Mouse (Mus musculus): ENCODE measurements around the gene 1110051M20Rik. TPM values are rescaled to one million over a fixed set of nuclear protein-coding genes. Genes with fewer than 3 reads are reported as not detected.
A peak's percentile ranks its signal among the peaks of the same experiment; 100 is the strongest.

1110051M20Rik gene
- polyA plus RNA-seq, 1 experiment from 2014 or later: 68.9 TPM

GRCm38 (mm10) chr2:91301836-91302235, 142.7 kb downstream of the 1110051M20Rik start:
- ATAC-seq (ENCODE audit: low FRiP score, low TSS enrichment): no peak
- no peak overlapping the region for H3K4me3 ChIP-seq (ENCODE audit: low read length)
- 80% methylated on average over 2 of the region's 2 CpGs for WGBS
- H3K36me3 ChIP-seq (ENCODE audit: insufficient read depth, low read length): no peaks in the 10 kb centered on the region
- H3K9me3 ChIP-seq (ENCODE audit: low read length): no peaks in the 10 kb centered on the region
- H3K9ac ChIP-seq (replicated peaks; ENCODE audit: low read length): no peak overlapping the region
- H3K27me3 ChIP-seq (ENCODE audit: insufficient read depth, low read length): no peaks in the 10 kb centered on the region
- no peak overlapping the region for H3K4me2 ChIP-seq (replicated peaks; ENCODE audit: low read depth, low read length)
- H3K4me1 ChIP-seq (ENCODE audit: insufficient read depth, low read length): no peaks in the 10 kb centered on the region
- no peak overlapping the region for H3K27ac ChIP-seq (ENCODE audit: low read length)

- Histone ChIP-seq H3K9me3 (ENCODE audit: low read length) (no peaks in the 10 kb centered on the region), H3K4me1 (ENCODE audit: insufficient read depth, low read length) (no peaks in the 10 kb centered on the region), H3K27ac (ENCODE audit: low read length) (no peak overlapping the region), H3K4me3 (ENCODE audit: low read length) (no peak overlapping the region), H3K27me3 (ENCODE audit: insufficient read depth, low read length) (no peaks in the 10 kb centered on the region), H3K36me3 (ENCODE audit: insufficient read depth, low read length) (no peaks in the 10 kb centered on the region), H3K4me2 (replicated peaks; ENCODE audit: low read depth, low read length) (no peak overlapping the region), H3K9ac (replicated peaks; ENCODE audit: low read length) (no peak overlapping the region)
- no peak for ATAC-seq (ENCODE audit: low FRiP score, low TSS enrichment)
- WGBS: 87% methylated on average over 2 of the region's 2 CpGs
Measured at GRCm38 (mm10) chr2:91300784-91301183, 143.7 kb downstream of the 1110051M20Rik start.

DNA sequence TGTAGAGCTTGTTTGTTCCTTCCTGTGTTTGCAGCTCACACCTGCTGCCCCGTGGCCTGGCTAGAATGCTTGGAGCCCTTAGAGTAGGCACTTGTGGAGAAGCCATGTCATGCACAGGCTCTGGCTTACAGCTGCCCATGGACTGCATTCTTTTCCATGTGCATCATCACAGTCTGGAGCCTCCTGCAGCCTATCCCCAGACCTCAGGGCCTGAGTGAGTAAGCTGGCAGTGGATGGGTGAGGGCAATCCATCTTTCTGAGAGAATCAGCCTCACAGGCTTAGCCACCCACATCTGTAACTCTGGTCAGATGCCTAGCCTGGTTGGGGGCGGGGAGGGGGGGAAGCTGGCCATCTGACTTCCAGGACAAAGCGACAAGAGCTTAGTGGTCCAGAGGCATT, 145.3 kb downstream of the 1110051M20Rik start:
- ATAC-seq (ENCODE audit: low FRiP score, low TSS enrichment): peak; percentile 54; the same call in 1 of the 2 replicates
- no peaks in the 10 kb centered on the region for H3K36me3 ChIP-seq (ENCODE audit: insufficient read depth, low read length)
- H3K9me3 ChIP-seq (ENCODE audit: low read length): no peaks in the 10 kb centered on the region
- WGBS: 77% methylated on average over 3 of the region's 3 CpGs
- no peak overlapping the region for H3K4me2 ChIP-seq (replicated peaks; ENCODE audit: low read depth, low read length)
- no peaks in the 10 kb centered on the region for H3K27me3 ChIP-seq (ENCODE audit: insufficient read depth, low read length)
- no peak overlapping the region for H3K4me3 ChIP-seq (ENCODE audit: low read length)
- no peak overlapping the region for H3K9ac ChIP-seq (replicated peaks; ENCODE audit: low read length)
- no peaks in the 10 kb centered on the region for H3K4me1 ChIP-seq (ENCODE audit: insufficient read depth, low read length)
- no peak overlapping the region for H3K27ac ChIP-seq (ENCODE audit: low read length)

DNA sequence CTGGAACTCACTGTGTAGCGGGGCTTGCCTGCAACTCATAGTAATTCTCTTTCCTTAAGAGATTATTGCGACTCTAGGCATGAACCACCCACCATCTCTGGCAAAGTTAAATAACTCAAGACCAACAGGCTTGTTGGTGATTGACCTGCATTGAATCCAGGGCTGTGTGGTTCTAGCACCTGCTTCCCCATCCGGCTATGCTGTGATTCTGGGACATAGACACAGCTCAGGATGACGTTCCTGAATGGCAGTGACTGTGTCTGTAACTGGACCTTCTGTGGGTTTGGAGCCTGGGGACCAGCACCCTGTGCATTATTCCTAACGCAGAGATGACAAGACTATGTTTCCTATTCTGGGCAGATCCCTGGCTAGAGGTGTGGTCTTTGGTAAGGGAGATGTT, 148.6 kb downstream of the 1110051M20Rik start:
- no peak overlapping the region for H3K4me3 ChIP-seq (ENCODE audit: low read length)
- peaks cover 9% of the 10 kb centered on the region; the same call in 1 of the 2 replicates for H3K4me1 ChIP-seq (ENCODE audit: insufficient read depth, low read length)
- H3K27me3 ChIP-seq (ENCODE audit: insufficient read depth, low read length): no peaks in the 10 kb centered on the region
- WGBS: 92% methylated on average over 5 of the region's 5 CpGs
- ATAC-seq (ENCODE audit: low FRiP score, low TSS enrichment): no peak
- no peak overlapping the region for H3K4me2 ChIP-seq (replicated peaks; ENCODE audit: low read depth, low read length)
- no peaks in the 10 kb centered on the region for H3K36me3 ChIP-seq (ENCODE audit: insufficient read depth, low read length)
- no peak overlapping the region for H3K27ac ChIP-seq (ENCODE audit: low read length)
- no peak overlapping the region for H3K9ac ChIP-seq (replicated peaks; ENCODE audit: low read length)
- H3K9me3 ChIP-seq (ENCODE audit: low read length): no peaks in the 10 kb centered on the region

- no peak overlapping the region for H3K4me2 ChIP-seq (replicated peaks; ENCODE audit: low read depth, low read length)
- no peak overlapping the region for H3K27ac ChIP-seq (ENCODE audit: low read length)
- no peaks in the 10 kb centered on the region for H3K27me3 ChIP-seq (ENCODE audit: insufficient read depth, low read length)
- H3K36me3 ChIP-seq (ENCODE audit: insufficient read depth, low read length): no peaks in the 10 kb centered on the region
- ATAC-seq (ENCODE audit: low FRiP score, low TSS enrichment): no peak
- H3K9me3 ChIP-seq (ENCODE audit: low read length): no peaks in the 10 kb centered on the region
- H3K4me3 ChIP-seq (ENCODE audit: low read length): no peak overlapping the region
- H3K4me1 ChIP-seq (ENCODE audit: insufficient read depth, low read length): peaks cover 9% of the 10 kb centered on the region; the same call in 1 of the 2 replicates
- H3K9ac ChIP-seq (replicated peaks; ENCODE audit: low read length): no peak overlapping the region
- WGBS: 87% methylated on average over 3 of the region's 3 CpGs
Measured at GRCm38 (mm10) chr2:91294226-91294625, 150.3 kb downstream of the 1110051M20Rik start.

DNA sequence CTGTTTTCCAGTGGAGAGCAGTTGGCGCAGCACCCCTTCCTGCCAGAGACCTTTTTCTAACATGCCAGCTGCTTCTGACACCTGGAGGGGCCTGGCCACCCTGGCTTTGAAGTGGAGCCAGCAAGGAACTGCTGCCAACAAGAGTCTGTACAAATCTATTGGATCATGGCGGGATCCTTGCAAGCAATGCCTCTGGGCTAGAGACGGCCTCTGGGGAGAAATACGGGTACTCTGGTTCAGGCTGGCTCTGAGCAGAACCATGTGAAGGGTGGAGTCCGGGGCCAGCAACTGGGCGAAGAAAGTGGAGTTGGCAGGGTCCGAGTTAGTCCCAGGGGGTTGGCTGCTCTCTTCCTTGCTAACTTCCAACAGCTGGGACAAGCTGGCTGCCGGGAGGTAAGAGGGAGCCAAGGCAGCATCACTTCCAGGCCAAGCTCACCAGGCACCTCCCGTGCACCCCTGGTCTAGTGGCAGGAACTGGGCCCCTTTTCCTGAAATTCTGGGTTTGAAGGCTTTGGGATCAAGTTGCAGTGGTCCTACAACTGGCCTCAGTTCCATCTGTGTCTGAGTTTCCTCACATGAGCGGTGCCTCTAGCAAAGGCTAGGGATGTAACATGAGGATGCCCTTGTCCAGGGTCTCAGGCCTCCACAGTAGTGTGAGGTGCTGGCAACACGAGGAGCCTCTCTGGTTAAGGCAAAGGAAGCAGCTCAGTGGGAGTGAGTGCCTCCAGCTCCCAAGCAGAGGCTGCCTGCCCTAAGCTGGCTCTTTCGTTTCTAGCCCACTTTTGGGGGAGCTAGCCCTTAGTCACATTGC, 153.1 kb downstream of the 1110051M20Rik start:
- H3K9ac ChIP-seq (replicated peaks; ENCODE audit: low read length): no peak overlapping the region
- no peaks in the 10 kb centered on the region for H3K27me3 ChIP-seq (ENCODE audit: insufficient read depth, low read length)
- 61% methylated on average over 12 of the region's 12 CpGs for WGBS
- peaks cover 9% of the 10 kb centered on the region; the same call in 1 of the 2 replicates for H3K4me1 ChIP-seq (ENCODE audit: insufficient read depth, low read length)
- H3K4me2 ChIP-seq (replicated peaks; ENCODE audit: low read depth, low read length): no peak overlapping the region
- H3K4me3 ChIP-seq (ENCODE audit: low read length): no peak overlapping the region
- H3K36me3 ChIP-seq (ENCODE audit: insufficient read depth, low read length): no peaks in the 10 kb centered on the region
- H3K27ac ChIP-seq (ENCODE audit: low read length): no peak overlapping the region
- no peaks in the 10 kb centered on the region for H3K9me3 ChIP-seq (ENCODE audit: low read length)
- no peak for ATAC-seq (ENCODE audit: low FRiP score, low TSS enrichment)

DNA sequence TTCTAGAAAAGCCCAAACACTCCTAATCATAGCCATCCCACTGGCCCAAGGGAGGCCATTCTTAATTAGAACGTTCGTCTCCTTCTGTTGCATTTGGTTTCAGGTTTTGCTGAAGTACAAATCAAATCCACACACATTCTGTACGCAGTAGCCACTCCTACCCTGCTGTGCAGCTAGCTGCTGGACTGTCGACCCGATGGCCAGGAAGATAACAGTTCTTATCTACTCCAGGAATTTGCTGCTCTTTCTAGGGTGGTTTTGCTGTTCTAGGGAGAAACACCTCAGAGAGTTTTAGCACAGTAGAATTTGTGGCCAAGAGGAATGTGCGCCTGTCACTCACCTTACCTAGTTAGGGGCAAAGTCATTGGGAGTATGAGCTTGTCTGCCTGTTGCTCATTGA, 156.9 kb downstream of the 1110051M20Rik start:
- no peak for ATAC-seq (ENCODE audit: low FRiP score, low TSS enrichment)
- Histone ChIP-seq H3K4me2 (replicated peaks; ENCODE audit: low read depth, low read length) (no peak overlapping the region), H3K9ac (replicated peaks; ENCODE audit: low read length) (no peak overlapping the region), H3K4me1 (ENCODE audit: insufficient read depth, low read length) (peaks cover 9% of the 10 kb centered on the region; the same call in 1 of the 2 replicates), H3K4me3 (ENCODE audit: low read length) (no peak overlapping the region), H3K27me3 (ENCODE audit: insufficient read depth, low read length) (no peaks in the 10 kb centered on the region), H3K9me3 (ENCODE audit: low read length) (no peaks in the 10 kb centered on the region), H3K36me3 (ENCODE audit: insufficient read depth, low read length) (no peaks in the 10 kb centered on the region), H3K27ac (ENCODE audit: low read length) (no peak overlapping the region)
- 68% methylated on average over 6 of the region's 6 CpGs for WGBS

DNA sequence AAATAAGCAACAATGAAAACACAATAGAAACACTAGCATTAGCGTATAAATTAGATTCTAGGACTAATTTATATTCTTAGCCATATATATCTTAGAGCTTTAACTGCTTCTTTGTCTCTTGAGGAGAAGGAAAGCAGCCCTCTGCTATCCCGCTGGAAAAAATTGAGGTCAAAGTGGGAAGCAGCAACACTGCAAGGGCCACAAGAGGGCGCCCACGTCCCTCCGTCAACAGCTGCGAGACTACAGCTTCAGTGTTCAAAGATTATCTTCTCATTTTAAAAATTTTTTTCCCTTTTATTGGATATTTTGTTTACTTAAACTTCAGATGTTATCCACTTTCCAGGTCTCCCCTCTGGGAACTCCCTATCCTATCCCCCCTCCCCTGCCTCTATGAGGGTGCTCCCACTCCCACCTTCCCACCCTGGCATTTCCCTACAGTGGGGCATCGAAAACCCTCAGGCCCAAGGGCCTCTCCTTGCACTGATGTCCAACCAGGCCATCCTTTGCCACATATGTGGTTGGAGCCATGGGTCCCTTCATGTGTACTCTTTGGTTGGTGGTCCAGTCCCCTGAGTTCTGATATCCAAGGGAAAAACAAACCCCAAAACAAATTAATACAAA, 158.5 kb downstream of the 1110051M20Rik start:
- no peak overlapping the region for H3K9ac ChIP-seq (replicated peaks; ENCODE audit: low read length)
- H3K4me3 ChIP-seq (ENCODE audit: low read length): no peak overlapping the region
- H3K9me3 ChIP-seq (ENCODE audit: low read length): no peaks in the 10 kb centered on the region
- 15% methylated on average over 7 of the region's 7 CpGs for WGBS
- H3K27ac ChIP-seq (ENCODE audit: low read length): no peak overlapping the region
- H3K27me3 ChIP-seq (ENCODE audit: insufficient read depth, low read length): no peaks in the 10 kb centered on the region
- no peaks in the 10 kb centered on the region for H3K36me3 ChIP-seq (ENCODE audit: insufficient read depth, low read length)
- no peak overlapping the region for H3K4me2 ChIP-seq (replicated peaks; ENCODE audit: low read depth, low read length)
- no peak for ATAC-seq (ENCODE audit: low FRiP score, low TSS enrichment)
- peaks cover 5% of the 10 kb centered on the region; the same call in 1 of the 2 replicates for H3K4me1 ChIP-seq (ENCODE audit: insufficient read depth, low read length)

DNA sequence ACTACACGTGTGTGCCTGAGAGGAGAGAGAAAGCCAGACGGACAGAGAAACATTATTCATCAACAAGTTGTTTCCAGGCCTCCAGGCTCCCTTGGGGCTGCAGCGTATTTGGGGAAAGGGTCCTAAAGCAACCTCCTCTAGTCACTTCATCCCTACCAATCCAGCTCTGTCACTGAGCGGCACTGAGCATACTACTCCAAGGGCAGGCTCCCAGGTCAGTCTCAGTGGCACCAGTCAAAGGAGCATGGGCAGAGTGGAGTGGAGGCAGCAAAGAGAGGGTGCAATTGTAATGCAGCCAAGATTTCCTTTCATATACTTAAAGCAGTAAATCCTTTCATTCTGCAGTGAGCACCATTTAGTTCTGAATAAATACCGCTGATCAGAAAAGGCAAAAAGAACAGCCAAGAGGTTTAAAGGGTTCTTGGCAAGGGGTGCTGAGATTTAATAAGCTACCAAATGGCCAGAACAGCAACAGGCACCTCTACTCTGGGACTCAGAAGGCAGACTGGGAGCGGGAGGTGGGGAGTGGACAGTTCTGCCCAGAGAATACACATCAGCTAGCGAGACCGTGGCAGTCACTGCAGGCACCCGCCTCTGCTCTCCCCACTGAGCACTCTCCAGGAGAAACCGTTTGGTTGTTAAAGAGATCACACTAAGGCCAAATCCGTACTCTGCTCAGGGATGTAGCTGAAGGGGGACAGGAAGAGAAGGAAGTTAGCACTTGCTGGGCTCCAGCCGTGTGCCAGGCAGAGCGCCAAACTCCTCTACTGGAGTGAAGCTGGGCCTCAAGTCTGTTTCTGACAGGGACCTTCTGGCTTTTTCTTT, 159.9 kb downstream of the 1110051M20Rik start:
- WGBS: 59% methylated on average over 13 of the region's 13 CpGs
- no peaks in the 10 kb centered on the region for H3K27me3 ChIP-seq (ENCODE audit: insufficient read depth, low read length)
- ATAC-seq (ENCODE audit: low FRiP score, low TSS enrichment): no peak
- no peaks in the 10 kb centered on the region for H3K9me3 ChIP-seq (ENCODE audit: low read length)
- no peak overlapping the region for H3K27ac ChIP-seq (ENCODE audit: low read length)
- no peak overlapping the region for H3K9ac ChIP-seq (replicated peaks; ENCODE audit: low read length)
- no peaks in the 10 kb centered on the region for H3K36me3 ChIP-seq (ENCODE audit: insufficient read depth, low read length)
- H3K4me1 ChIP-seq (ENCODE audit: insufficient read depth, low read length): peaks cover 5% of the 10 kb centered on the region; the same call in 1 of the 2 replicates
- no peak overlapping the region for H3K4me3 ChIP-seq (ENCODE audit: low read length)
- no peak overlapping the region for H3K4me2 ChIP-seq (replicated peaks; ENCODE audit: low read depth, low read length)

All from kidney, embryonic 16.5 days (tissue).